21 mouse cellular contexts compared by ENCODE assay signal in genomic region chr11:71415451-71415850, GRCm38 (mm10).
DNase-seq lines count a peak whose midpoint lies in the region; ATAC-seq lines count a peak whose summit lies in the region.
"Had no signal": no experiment of that assay in that cellular context is flagged by ENCODE, and none has a peak within 500 bp of the region (broad histone marks: within the 10 kb centered on the region; RNA-seq: fewer than 3 reads in every experiment).

No protein-coding gene starts in this region.

- 38% methylated on average over 3 of the region's 3 CpGs for WGBS in hindbrain, embryonic 11.5 days
- WGBS in hindbrain, embryonic 10.5 days, result 47% methylated on average over 3 of the region's 3 CpGs
- WGBS in neural tube, embryonic 13.5 days, result 26% methylated on average over 3 of the region's 3 CpGs
- WGBS in forebrain, embryonic 16.5 days, result 19% methylated on average over 3 of the region's 3 CpGs
- WGBS in kidney, embryonic 14.5 days, result 48% methylated on average over 3 of the region's 3 CpGs

- H3K4me3 ChIP-seq in hindbrain, embryonic 11.5 days (ENCODE audit: low read depth, low read length), result no peak overlapping the region
- H3K4me3 ChIP-seq in hindbrain, embryonic 10.5 days, result no peak overlapping the region
- no peak overlapping the region for H3K4me3 ChIP-seq in neural tube, embryonic 13.5 days
- H3K4me3 ChIP-seq in forebrain, embryonic 16.5 days (replicated peaks; ENCODE audit: low read length), result no peak overlapping the region
- H3K4me3 ChIP-seq in kidney, embryonic 14.5 days (ENCODE audit: low read length), result no peak overlapping the region
- H3K4me3 ChIP-seq: embryonic facial prominence, embryonic 15.5 days; limb, embryonic 15.5 days; liver, embryonic 15.5 days had no signal

- peak overlapping the region; percentile 4; the same call in 1 of the 2 replicates for H3K27ac ChIP-seq in hindbrain, embryonic 11.5 days (ENCODE audit: low read depth, low read length)
- no peak overlapping the region; the same call in none of the 2 replicates for H3K27ac ChIP-seq in hindbrain, embryonic 10.5 days
- H3K27ac ChIP-seq in neural tube, embryonic 13.5 days (replicated peaks), result peak overlapping the region; percentile 70
- H3K27ac ChIP-seq in forebrain, embryonic 16.5 days (ENCODE audit: low read length), result peak overlapping the region; percentile 53; the same call in 1 of the 2 replicates
- no peak overlapping the region for H3K27ac ChIP-seq in kidney, embryonic 14.5 days (ENCODE audit: low read depth, low read length)
- H3K27ac ChIP-seq: embryonic facial prominence, embryonic 15.5 days; kidney, postnatal 0 days; limb, embryonic 15.5 days; liver, embryonic 15.5 days had no signal

- no peak for DNase-seq in hindbrain, embryonic 11.5 days (ENCODE audit: low spot score)
- no peak for DNase-seq in hindbrain, embryonic 10.5 days (ENCODE audit: low spot score)
- no peak for DNase-seq in neural tube, embryonic 10.5 days (ENCODE audit: extremely low spot score, low spot score)
- no peak for DNase-seq in adrenal gland, postnatal 4 days (ENCODE audit: low spot score in 2 of 2)
- DNase-seq in spleen, postnatal 10 days (ENCODE audit: low spot score in 2 of 2), result no peak
- DNase-seq: adrenal gland, adult 8-10 months; cerebellum, adult 11 months; cerebellum, postnatal 14 days; kidney, adult 11 months; lung, postnatal 10 days; right cerebral cortex, postnatal 14 days; spleen, adult 18-20 months; thymus, postnatal 36 days had no signal

- no peak overlapping the region for H3K9ac ChIP-seq in hindbrain, embryonic 11.5 days (ENCODE audit: low read depth, low read length)
- no peak overlapping the region for H3K9ac ChIP-seq in neural tube, embryonic 13.5 days
- H3K9ac ChIP-seq in forebrain, embryonic 16.5 days (replicated peaks; ENCODE audit: low read depth, low read length), result no peak overlapping the region
- no peak overlapping the region for H3K9ac ChIP-seq in kidney, embryonic 14.5 days (ENCODE audit: low read depth, low read length)
- H3K9ac ChIP-seq: embryonic facial prominence, embryonic 15.5 days; limb, embryonic 15.5 days; liver, embryonic 15.5 days had no signal

- H3K4me1 ChIP-seq in hindbrain, embryonic 11.5 days (replicated peaks; ENCODE audit: control insufficient read depth, insufficient read depth, low read length), result no peaks in the 10 kb centered on the region
- peaks cover 16% of the 10 kb centered on the region for H3K4me1 ChIP-seq in hindbrain, embryonic 10.5 days (replicated peaks)
- peaks cover 20% of the 10 kb centered on the region for H3K4me1 ChIP-seq in neural tube, embryonic 13.5 days (replicated peaks)
- peaks cover 14% of the 10 kb centered on the region for H3K4me1 ChIP-seq in forebrain, embryonic 16.5 days (replicated peaks; ENCODE audit: control insufficient read depth, insufficient read depth, low read length)
- H3K4me1 ChIP-seq in kidney, embryonic 14.5 days (ENCODE audit: control insufficient read depth, insufficient read depth, low read length), result no peaks in the 10 kb centered on the region
- H3K4me1 ChIP-seq: embryonic facial prominence, embryonic 15.5 days; limb, embryonic 15.5 days; liver, embryonic 15.5 days had no signal

- H3K36me3 ChIP-seq in hindbrain, embryonic 11.5 days (ENCODE audit: control insufficient read depth, insufficient read depth, low read length), result no peaks in the 10 kb centered on the region
- H3K36me3 ChIP-seq in hindbrain, embryonic 10.5 days, result no peaks in the 10 kb centered on the region
- H3K36me3 ChIP-seq in neural tube, embryonic 13.5 days, result no peaks in the 10 kb centered on the region
- H3K36me3 ChIP-seq in forebrain, embryonic 16.5 days (ENCODE audit: control insufficient read depth, insufficient read depth), result no peaks in the 10 kb centered on the region
- no peaks in the 10 kb centered on the region for H3K36me3 ChIP-seq in kidney, embryonic 14.5 days (ENCODE audit: control insufficient read depth, insufficient read depth, low read length)
- H3K36me3 ChIP-seq: embryonic facial prominence, embryonic 15.5 days; limb, embryonic 15.5 days; liver, embryonic 15.5 days had no signal

- H3K4me2 ChIP-seq in hindbrain, embryonic 11.5 days (replicated peaks; ENCODE audit: low read depth, low read length), result no peak overlapping the region
- no peak overlapping the region for H3K4me2 ChIP-seq in neural tube, embryonic 13.5 days
- H3K4me2 ChIP-seq in forebrain, embryonic 16.5 days (ENCODE audit: low read length), result no peak overlapping the region
- H3K4me2 ChIP-seq in kidney, embryonic 14.5 days (replicated peaks; ENCODE audit: low read depth, low read length), result no peak overlapping the region
- H3K4me2 ChIP-seq: embryonic facial prominence, embryonic 15.5 days; limb, embryonic 15.5 days; liver, embryonic 15.5 days had no signal

- no peaks in the 10 kb centered on the region for H3K27me3 ChIP-seq in hindbrain, embryonic 11.5 days (ENCODE audit: control insufficient read depth, insufficient read depth, low read length)
- H3K27me3 ChIP-seq in hindbrain, embryonic 10.5 days (ENCODE audit: insufficient read depth, poor library complexity, severe bottlenecking), result no peaks in the 10 kb centered on the region
- no peaks in the 10 kb centered on the region for H3K27me3 ChIP-seq in neural tube, embryonic 13.5 days
- no peaks in the 10 kb centered on the region for H3K27me3 ChIP-seq in forebrain, embryonic 16.5 days (replicated peaks; ENCODE audit: control insufficient read depth, insufficient read depth, low read length)
- no peaks in the 10 kb centered on the region for H3K27me3 ChIP-seq in kidney, embryonic 14.5 days (ENCODE audit: control insufficient read depth, insufficient read depth, low read length)
- H3K27me3 ChIP-seq: embryonic facial prominence, embryonic 15.5 days; limb, embryonic 15.5 days; liver, embryonic 15.5 days had no signal

- no peak for ATAC-seq in hindbrain, embryonic 11.5 days (ENCODE audit: low FRiP score)
- no peak for ATAC-seq in neural tube, embryonic 13.5 days (ENCODE audit: low read depth)
- no peak for ATAC-seq in forebrain, embryonic 16.5 days
- ATAC-seq in kidney, embryonic 14.5 days (ENCODE audit: low FRiP score, low TSS enrichment), result no peak
- ATAC-seq: CD4-positive, CD25-positive, alpha-beta regulatory T cell, adult 4 months had no signal

- no peaks in the 10 kb centered on the region for H3K9me3 ChIP-seq in hindbrain, embryonic 11.5 days (ENCODE audit: control insufficient read depth, low read length)
- H3K9me3 ChIP-seq in hindbrain, embryonic 10.5 days, result no peaks in the 10 kb centered on the region
- no peaks in the 10 kb centered on the region for H3K9me3 ChIP-seq in neural tube, embryonic 13.5 days
- H3K9me3 ChIP-seq in forebrain, embryonic 16.5 days (ENCODE audit: control insufficient read depth, low read length), result no peaks in the 10 kb centered on the region
- H3K9me3 ChIP-seq in kidney, embryonic 14.5 days (ENCODE audit: control insufficient read depth, low read length), result no peaks in the 10 kb centered on the region
- H3K9me3 ChIP-seq: embryonic facial prominence, embryonic 15.5 days; limb, embryonic 15.5 days; liver, embryonic 15.5 days had no signal

Comparison
In these comparisons a context has a peak if more than half of its experiments do, and no peak if none do; other contexts are left out.
1. H3K27ac ChIP-seq: peak in hindbrain, embryonic 11.5 days (single experiment), neural tube, embryonic 13.5 days (single experiment) and forebrain, embryonic 16.5 days (single experiment); none in hindbrain, embryonic 10.5 days (single experiment) and kidney, embryonic 14.5 days (single experiment).